Mouse (Mus musculus): ENCODE results near the gene Rnls. TPM values are rescaled to one million over a fixed set of nuclear protein-coding genes. Genes with fewer than 3 reads are reported as not detected.

The Rnls gene
- total and polyA plus RNA-seq, 3 experiments: not detected

- Histone ChIP-seq H3K27ac (ENCODE audit: control insufficient read depth, low read depth, low read length) (no peak overlapping the region), H3K4me3 (ENCODE audit: control insufficient read depth in 1 of 2, insufficient read depth in 1 of 2, low read depth in 2 of 2, low read length in 2 of 2) (no peak overlapping the region), H3K27me3 (ENCODE audit: control insufficient read depth in 1 of 2, insufficient read depth in 2 of 2, low read length in 2 of 2) (peaks cover 0 to 7% of the 10 kb centered on the region in 2 experiments; a peak in 3 of 4 replicates), H3K9me3 (replicated peaks; ENCODE audit: insufficient read depth, low read length) (no peaks in the 10 kb centered on the region), H3K9ac (ENCODE audit: control insufficient read depth, low read depth, low read length, poor library complexity, severe bottlenecking) (no peak overlapping the region), H3K4me1 (ENCODE audit: control insufficient read depth in 1 of 2, insufficient read depth in 2 of 2, low read length in 2 of 2) (no peaks in the 10 kb centered on the region), H3K36me3 (ENCODE audit: control insufficient read depth in 1 of 2, insufficient read depth in 2 of 2, low read length in 2 of 2) (no peaks in the 10 kb centered on the region), H3K79me2 (ENCODE audit: control insufficient read depth, insufficient read depth, low read length, poor library complexity) (no peaks in the 10 kb centered on the region)
- no peak for DNase-seq (ENCODE audit: low read depth, low spot score)
- TF ChIP-seq CTCF (IDR thresholded peaks at IDR 0.05 in 2 of 3, conservative IDR thresholded peaks at IDR 0.05 in 1 of 3; ENCODE audit: control insufficient read depth in 1 of 3, insufficient read depth in 1 of 3, low read depth in 2 of 3, low read length in 3 of 3, poor library complexity in 1 of 3, severe bottlenecking in 1 of 3) (peak in 1 of 3 experiments; percentile 27; a peak in 2 of 6 replicates), MAZ (IDR thresholded peaks at IDR 0.05; ENCODE audit: low read depth, low read length) (no peak), RAD21 (IDR thresholded peaks at IDR 0.05; ENCODE audit: low read depth, low read length) (peak; percentile 24)
Observed at GRCm38 (mm10) chr19:33296338-33296737, 95.8 kb downstream of the Rnls start.

GRCm38 (mm10) chr19:33282985-33283384 lies 109.1 kb downstream of the Rnls start:
- H3K9ac ChIP-seq (ENCODE audit: control insufficient read depth, low read depth, low read length, poor library complexity, severe bottlenecking): no peak overlapping the region
- H3K79me2 ChIP-seq (ENCODE audit: control insufficient read depth, insufficient read depth, low read length, poor library complexity): no peaks in the 10 kb centered on the region
- H3K4me3 ChIP-seq (ENCODE audit: control insufficient read depth in 1 of 2, insufficient read depth in 1 of 2, low read depth in 2 of 2, low read length in 2 of 2): no peak overlapping the region
- H3K27ac ChIP-seq (ENCODE audit: control insufficient read depth, low read depth, low read length): no peak overlapping the region
- H3K9me3 ChIP-seq (replicated peaks; ENCODE audit: insufficient read depth, low read length): no peaks in the 10 kb centered on the region
- DNase-seq (ENCODE audit: low read depth, low spot score): peak; percentile 11
- H3K4me1 ChIP-seq (ENCODE audit: control insufficient read depth in 1 of 2, insufficient read depth in 2 of 2, low read length in 2 of 2): no peaks in the 10 kb centered on the region
- TF ChIP-seq ZC3H11A (IDR thresholded peaks at IDR 0.05; ENCODE audit: low read depth, low read length) (no peak), KAT2A (conservative IDR thresholded peaks at IDR 0.05; ENCODE audit: low read depth, low read length) (no peak), MEF2A (IDR thresholded peaks at IDR 0.05; ENCODE audit: extremely low read depth, insufficient replicate concordance, low read depth, low read length, poor library complexity, severe bottlenecking) (no peak), JUND (IDR thresholded peaks at IDR 0.05; ENCODE audit: low read depth, low read length) (no peak), GABPA (IDR thresholded peaks at IDR 0.05; ENCODE audit: low read depth, low read length) (no peak), NELFE (IDR thresholded peaks at IDR 0.05; ENCODE audit: low read depth, low read length) (no peak), NRF1 (IDR thresholded peaks at IDR 0.05; ENCODE audit: insufficient read depth, low read depth, low read length, poor library complexity, severe bottlenecking) (no peak), MYC (IDR thresholded peaks at IDR 0.05; ENCODE audit: low read depth, low read length) (no peak), MAFK (IDR thresholded peaks at IDR 0.05; ENCODE audit: borderline replicate concordance, low read depth, low read length) (no peak), POLR2A (IDR thresholded peaks at IDR 0.05; ENCODE audit: control insufficient read depth in 1 of 2, insufficient read depth in 1 of 2, low read depth in 1 of 2, low read length in 2 of 2, poor library complexity in 1 of 2) (no peak), MAZ (IDR thresholded peaks at IDR 0.05; ENCODE audit: low read depth, low read length) (no peak), RCOR1 (IDR thresholded peaks at IDR 0.05; ENCODE audit: low read depth, low read length) (no peak), SMC3 (IDR thresholded peaks at IDR 0.05; ENCODE audit: low read depth, low read length) (peak; percentile 48), POLR2AphosphoS5 (IDR thresholded peaks at IDR 0.05; ENCODE audit: borderline replicate concordance, low read depth, low read length) (no peak), RAD21 (IDR thresholded peaks at IDR 0.05; ENCODE audit: low read depth, low read length) (peak; percentile 28), CTCF (IDR thresholded peaks at IDR 0.05 in 2 of 3, conservative IDR thresholded peaks at IDR 0.05 in 1 of 3; ENCODE audit: control insufficient read depth in 1 of 3, insufficient read depth in 1 of 3, low read depth in 2 of 3, low read length in 3 of 3, poor library complexity in 1 of 3, severe bottlenecking in 1 of 3) (peak in 1 of 3 experiments; percentile 45; a peak in 2 of 6 replicates), MYB (IDR thresholded peaks at IDR 0.05; ENCODE audit: low read depth, low read length) (no peak)
- no peaks in the 10 kb centered on the region for H3K36me3 ChIP-seq (ENCODE audit: control insufficient read depth in 1 of 2, insufficient read depth in 2 of 2, low read length in 2 of 2)
- H3K27me3 ChIP-seq (ENCODE audit: control insufficient read depth in 1 of 2, insufficient read depth in 2 of 2, low read length in 2 of 2): peaks cover 0 to 6% of the 10 kb centered on the region in 2 experiments; a peak in 3 of 4 replicates
